Mouse (Mus musculus): ENCODE results near the gene Pla2g4a. TPM values are rescaled to one million over a fixed set of nuclear protein-coding genes. Genes with fewer than 3 reads are reported as not detected.

The Pla2g4a gene
- total and polyA plus RNA-seq, 3 experiments, result 6.4 to 14.4 TPM; not detected in 1

DNA sequence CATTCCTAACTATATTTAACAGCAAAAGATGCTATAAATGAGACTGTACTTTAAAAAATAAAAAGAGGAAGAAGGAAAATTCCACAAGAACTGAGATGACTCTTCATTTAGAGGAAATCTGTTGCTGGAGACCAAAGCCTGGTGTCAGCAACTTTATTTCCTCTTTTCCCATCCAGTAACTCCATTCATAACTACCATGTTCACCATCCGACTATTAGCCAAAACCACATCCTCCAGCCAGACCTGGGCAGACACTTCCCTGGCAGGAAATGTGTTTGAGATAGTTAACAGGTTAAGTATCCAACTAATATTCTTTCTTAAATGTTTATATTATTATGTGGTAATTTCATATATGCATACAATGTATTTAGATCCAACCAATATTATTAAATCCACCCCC is 20.8 kb downstream of the Pla2g4a start:
- H3K9ac ChIP-seq (ENCODE audit: control insufficient read depth, low read depth, low read length, poor library complexity, severe bottlenecking), result no peak overlapping the region
- H3K9me3 ChIP-seq (replicated peaks; ENCODE audit: insufficient read depth, low read length), result no peaks in the 10 kb centered on the region
- peaks cover 20 to 24% of the 10 kb centered on the region in 2 experiments for H3K4me1 ChIP-seq (ENCODE audit: control insufficient read depth in 1 of 2, insufficient read depth in 2 of 2, low read length in 2 of 2)
- H3K27ac ChIP-seq (ENCODE audit: control insufficient read depth, low read depth, low read length), result peak overlapping the region; percentile 92
- H3K27me3 ChIP-seq (ENCODE audit: control insufficient read depth in 1 of 2, insufficient read depth in 2 of 2, low read length in 2 of 2), result no peaks in the 10 kb centered on the region
- H3K4me3 ChIP-seq (ENCODE audit: control insufficient read depth in 1 of 2, insufficient read depth in 1 of 2, low read depth in 2 of 2, low read length in 2 of 2), result no peak overlapping the region
- DNase-seq (ENCODE audit: low read depth, low spot score), result peak; percentile 86
- TF ChIP-seq SIN3A (IDR thresholded peaks at IDR 0.05; ENCODE audit: low read length), result no peak
- no peak for TF ChIP-seq RAD21 (IDR thresholded peaks at IDR 0.05; ENCODE audit: low read depth, low read length)
- no peak for TF ChIP-seq BHLHE40 (IDR thresholded peaks at IDR 0.05; ENCODE audit: borderline replicate concordance, low read depth, low read length)
- TF ChIP-seq ETS1 (IDR thresholded peaks at IDR 0.05; ENCODE audit: low read depth, low read length), result peak; percentile 74
- TF ChIP-seq TAL1 (IDR thresholded peaks at IDR 0.05; ENCODE audit: low read length), result peak; percentile 79
- TF ChIP-seq MEF2A (IDR thresholded peaks at IDR 0.05; ENCODE audit: extremely low read depth, insufficient replicate concordance, low read depth, low read length, poor library complexity, severe bottlenecking), result no peak
- peak; percentile 62 for TF ChIP-seq RCOR1 (IDR thresholded peaks at IDR 0.05; ENCODE audit: low read depth, low read length)
- peak; percentile 82 for TF ChIP-seq EP300 (IDR thresholded peaks at IDR 0.05; ENCODE audit: low read depth in 1 of 2, low read length in 2 of 2)
- no peak for TF ChIP-seq MAZ (IDR thresholded peaks at IDR 0.05; ENCODE audit: low read depth, low read length)
- TF ChIP-seq MAFK (IDR thresholded peaks at IDR 0.05; ENCODE audit: borderline replicate concordance, low read depth, low read length), result peak; percentile 88
- TF ChIP-seq GATA1 (IDR thresholded peaks at IDR 0.05; ENCODE audit: low read depth, low read length), result peak; percentile 54; the same call in 1 of the 2 replicates
- TF ChIP-seq TCF12 (IDR thresholded peaks at IDR 0.05; ENCODE audit: low read depth, low read length), result peak; percentile 65; the same call in 1 of the 2 replicates
- no peaks in the 10 kb centered on the region for H3K79me2 ChIP-seq (ENCODE audit: control insufficient read depth, insufficient read depth, low read length, poor library complexity)
- H3K36me3 ChIP-seq (ENCODE audit: control insufficient read depth in 1 of 2, insufficient read depth in 2 of 2, low read length in 2 of 2), result peaks cover 0 to 43% of the 10 kb centered on the region in 2 experiments; a peak in 2 of 4 replicates

DNA sequence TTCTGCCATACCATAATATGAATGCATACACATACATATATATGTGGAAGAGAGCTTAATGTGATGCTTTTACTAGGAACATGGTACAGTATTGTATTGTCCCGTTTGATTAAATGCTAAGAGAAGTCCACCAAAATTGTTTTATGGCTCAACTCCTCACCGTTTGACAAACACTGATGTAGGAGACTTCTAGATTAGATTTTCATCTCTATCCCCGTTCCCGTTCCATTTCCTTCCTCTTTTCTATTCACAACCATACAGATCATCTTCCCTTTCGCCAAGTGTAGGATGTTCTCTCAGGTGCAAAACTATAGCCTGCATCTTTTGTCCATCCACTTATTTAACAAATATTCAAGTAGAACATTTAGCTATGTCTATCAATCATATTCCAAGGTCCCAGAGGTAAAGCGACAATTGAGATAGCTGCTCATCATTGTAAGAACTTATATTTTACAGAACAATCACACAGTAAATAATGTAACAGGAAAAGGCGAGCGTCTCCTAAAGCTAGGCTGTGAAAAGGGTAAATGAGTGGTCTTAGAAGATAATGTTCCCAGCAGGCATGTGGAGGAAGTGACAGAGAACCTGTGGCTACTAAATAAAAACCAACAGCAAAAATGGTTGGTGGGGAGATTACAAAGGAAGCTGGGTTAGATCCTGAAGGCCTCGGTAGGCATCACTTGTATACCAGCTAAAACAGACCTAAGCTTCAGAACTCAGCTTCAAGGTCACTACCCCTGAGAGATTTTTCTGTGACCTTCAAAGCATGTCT is 21.6 kb downstream of the Pla2g4a start:
- Histone ChIP-seq H3K9ac (ENCODE audit: control insufficient read depth, low read depth, low read length, poor library complexity, severe bottlenecking) (no peak overlapping the region; the same call in 1 of the 2 replicates), H3K4me3 (ENCODE audit: control insufficient read depth in 1 of 2, insufficient read depth in 1 of 2, low read depth in 2 of 2, low read length in 2 of 2) (no peak overlapping the region), H3K79me2 (ENCODE audit: control insufficient read depth, insufficient read depth, low read length, poor library complexity) (no peaks in the 10 kb centered on the region), H3K36me3 (ENCODE audit: control insufficient read depth in 1 of 2, insufficient read depth in 2 of 2, low read length in 2 of 2) (peaks cover 0 to 43% of the 10 kb centered on the region in 2 experiments; a peak in 2 of 4 replicates), H3K4me1 (ENCODE audit: control insufficient read depth in 1 of 2, insufficient read depth in 2 of 2, low read length in 2 of 2) (peaks cover 20 to 24% of the 10 kb centered on the region in 2 experiments), H3K27ac (ENCODE audit: control insufficient read depth, low read depth, low read length) (peak overlapping the region; percentile 92), H3K9me3 (replicated peaks; ENCODE audit: insufficient read depth, low read length) (no peaks in the 10 kb centered on the region), H3K27me3 (ENCODE audit: control insufficient read depth in 1 of 2, insufficient read depth in 2 of 2, low read length in 2 of 2) (no peaks in the 10 kb centered on the region)
- DNase-seq (ENCODE audit: low read depth, low spot score), result peak; percentile 48
- no peak for TF ChIP-seq BHLHE40 (IDR thresholded peaks at IDR 0.05; ENCODE audit: borderline replicate concordance, low read depth, low read length)
- peak; percentile 49; the same call in 1 of the 2 replicates for TF ChIP-seq RCOR1 (IDR thresholded peaks at IDR 0.05; ENCODE audit: low read depth, low read length)
- no peak for TF ChIP-seq HCFC1 (IDR thresholded peaks at IDR 0.05; ENCODE audit: low read depth, low read length)
- TF ChIP-seq MYC (IDR thresholded peaks at IDR 0.05; ENCODE audit: low read depth, low read length), result no peak
- TF ChIP-seq ELF1 (IDR thresholded peaks at IDR 0.05; ENCODE audit: low read depth, low read length), result no peak
- no peak for TF ChIP-seq TCF12 (IDR thresholded peaks at IDR 0.05; ENCODE audit: low read depth, low read length)
- no peak for TF ChIP-seq CHD1 (IDR thresholded peaks at IDR 0.05; ENCODE audit: low read depth, low read length)
- TF ChIP-seq ZKSCAN1 (IDR thresholded peaks at IDR 0.05; ENCODE audit: low read depth, low read length), result no peak
- peak; percentile 62 to 79 for TF ChIP-seq EP300 (IDR thresholded peaks at IDR 0.05; ENCODE audit: low read depth in 1 of 2, low read length in 2 of 2)
- TF ChIP-seq GATA1 (IDR thresholded peaks at IDR 0.05; ENCODE audit: low read depth, low read length), result peak; percentile 76
- 0 out of 2 replicates have a peak, but pooled peaks have one; percentile 8 for TF ChIP-seq SIN3A (IDR thresholded peaks at IDR 0.05; ENCODE audit: low read length)
- peak; percentile 74 for TF ChIP-seq TAL1 (IDR thresholded peaks at IDR 0.05; ENCODE audit: low read length)
